Mouse (Mus musculus): Measurements from ENCODE around the gene Serbp1. TPM values are rescaled to one million over a fixed set of nuclear protein-coding genes. Genes with fewer than 3 reads are reported as not detected.
"Not testable (repeated sequence)": the region's sequence is repeated elsewhere in the genome, so short reads cannot be mapped to it uniquely, and the experiment has no call there.

Gene Serbp1
- 100 to 1,000 TPM; 287 to 329 TPM for total RNA-seq (2021)
- long read RNA-seq, experiment 1, full-length matches to known transcripts, result 253 of 281 reads
- long read RNA-seq, experiment 1, partial matches to known transcripts, result 25 of 281 reads
- long read RNA-seq, experiment 1, other reads (novel, unspliced or antisense), result 3 of 281 reads
- long read RNA-seq, experiment 2, full-length matches to known transcripts, result 81 of 84 reads
- long read RNA-seq, experiment 2, partial matches to known transcripts, result 3 of 84 reads
- long read RNA-seq, experiment 2, other reads (novel, unspliced or antisense), result 0 of 84 reads

- no peak for DNase-seq
Observed at GRCm38 (mm10) chr6:67237977-67238376, at the start of gene Serbp1. Serbp1 (plus strand) TSS chr6:67238176.

- no peak for DNase-seq
Observed at GRCm38 (mm10) chr6:67193591-67193990, 44.4 kb upstream of the Serbp1 start.

- DNase-seq, result no peak
Observed at GRCm38 (mm10) chr6:67194606-67195005, 43.4 kb upstream of the Serbp1 start.

- DNase-seq, result peak in 1 of 2 experiments; percentile 7
Observed at GRCm38 (mm10) chr6:67195148-67195611, 42.8 kb upstream of the Serbp1 start.

- DNase-seq, result peak; percentile 23 to 30
Observed at GRCm38 (mm10) chr6:67196821-67197220, 41.2 kb upstream of the Serbp1 start.

GRCm38 (mm10) chr6:67198085-67198484 is 39.9 kb upstream of the Serbp1 start:
- DNase-seq, result peak; percentile 24 to 36

- peak; percentile 14 to 30 for DNase-seq
Observed at GRCm38 (mm10) chr6:67200715-67201322, 37.2 kb upstream of the Serbp1 start.

- DNase-seq, result no peak
Observed at GRCm38 (mm10) chr6:67205081-67206037, 32.6 kb upstream of the Serbp1 start.

GRCm38 (mm10) chr6:67212362-67212761 is 25.6 kb upstream of the Serbp1 start:
- DNase-seq, result no peak

GRCm38 (mm10) chr6:67213429-67214098 is 24.4 kb upstream of the Serbp1 start:
- DNase-seq, result no peak

- no peak for DNase-seq
Observed at GRCm38 (mm10) chr6:67217402-67217801, 20.6 kb upstream of the Serbp1 start.

- DNase-seq, result no peak
Observed at GRCm38 (mm10) chr6:67217846-67218245, 20.1 kb upstream of the Serbp1 start.

GRCm38 (mm10) chr6:67218566-67218965 is 19.4 kb upstream of the Serbp1 start:
- no peak for DNase-seq

- DNase-seq, result not testable (repeated sequence)
Observed at GRCm38 (mm10) chr6:67219931-67220330, 18.0 kb upstream of the Serbp1 start.

GRCm38 (mm10) chr6:67220731-67221130 is 17.2 kb upstream of the Serbp1 start:
- no peak for DNase-seq

- DNase-seq, result no peak
Observed at GRCm38 (mm10) chr6:67223082-67223481, 14.9 kb upstream of the Serbp1 start.

- DNase-seq, result no peak
Observed at GRCm38 (mm10) chr6:67223499-67223898, 14.5 kb upstream of the Serbp1 start.

GRCm38 (mm10) chr6:67226286-67226685 is 11.7 kb upstream of the Serbp1 start:
- no peak for DNase-seq

- DNase-seq, result no peak
Observed at GRCm38 (mm10) chr6:67228459-67229107, 9.4 kb upstream of the Serbp1 start.

GRCm38 (mm10) chr6:67229521-67229920 is 8.5 kb upstream of the Serbp1 start:
- DNase-seq, result no peak

- no peak for DNase-seq
Observed at GRCm38 (mm10) chr6:67229922-67230518, 8.0 kb upstream of the Serbp1 start.
